Mouse (Mus musculus) forebrain, embryonic 13.5 days (tissue): ENCODE measurements around the gene Tmpo. TPM values are rescaled to one million over a fixed set of nuclear protein-coding genes. Genes with fewer than 3 reads are reported as not detected.
"Not testable (repeated sequence)": the region's sequence is repeated elsewhere in the genome, so short reads cannot be mapped to it uniquely, and the experiment has no call there.

ENCODE experiments used
- ATAC-seq: fragments of 200-750 bp; cut with Nextera tagmentation; 2 replicates; pipeline ENCODE4 v1.8.0; 2017
- H3K27ac ChIP-seq: fragments of 300-500 bp; sonication (generic); 2 replicates; pipeline ENCODE4 v1.5.1; 2015; ENCODE audit warnings: inconsistent platforms, mild to moderate bottlenecking, moderate library complexity
- H3K27me3 ChIP-seq: fragments of 300-500 bp; sonication (generic); 2 replicates; pipeline ENCODE4 v1.6.1; 2015; ENCODE audit warnings: mild to moderate bottlenecking, inconsistent platforms
- H3K36me3 ChIP-seq: fragments of 300-500 bp; sonication (generic); 2 replicates; pipeline ENCODE4 v1.6.1; 2015; ENCODE audit warnings: mild to moderate bottlenecking, inconsistent platforms; ENCODE audit not compliant: poor library complexity, severe bottlenecking
- H3K4me1 ChIP-seq: fragments of 300-500 bp; sonication (generic); 2 replicates; pipeline ENCODE4 v1.6.1; 2015; ENCODE audit warnings: inconsistent platforms
- H3K4me2 ChIP-seq: fragments of 300-500 bp; sonication (generic); 2 replicates; pipeline ENCODE4 v1.6.1; 2015; ENCODE audit warnings: inconsistent platforms, mild to moderate bottlenecking, moderate library complexity
- H3K4me3 ChIP-seq: fragments of 300-500 bp; sonication (generic); 2 replicates; pipeline ENCODE4 v1.5.1; 2015; ENCODE audit warnings: mild to moderate bottlenecking, inconsistent platforms
- H3K9ac ChIP-seq: fragments of 300-500 bp; sonication (generic); 2 replicates; pipeline ENCODE4 v1.6.1; 2015; ENCODE audit warnings: mild to moderate bottlenecking, inconsistent platforms
- H3K9me3 ChIP-seq: fragments of 300-500 bp; sonication (generic); replicated peaks from 2 replicates; pipeline ENCODE4 v1.6.1; 2016; ENCODE audit warnings: inconsistent platforms
- WGBS: fragments of 180-500 bp; shearing (Covaris S2); methylation state at CpG from one replicate; pipeline ENCODE4 v1.1.7; 2015; 5-methylcytosine and 5-hydroxymethylcytosine counted together
- polyA plus RNA-seq: library from polyadenylated mRNA; unstranded; fragments of >200 nt; fragmentation: Nextera tagmentation; extraction: Ambion mirVana; gene quantifications from 2 replicates; pipeline ENCODE4 v1.2.1, GENCODE M21; 2015

The Tmpo gene
- polyA plus RNA-seq, 1 experiment from 2014 or later: 265 TPM

DNA sequence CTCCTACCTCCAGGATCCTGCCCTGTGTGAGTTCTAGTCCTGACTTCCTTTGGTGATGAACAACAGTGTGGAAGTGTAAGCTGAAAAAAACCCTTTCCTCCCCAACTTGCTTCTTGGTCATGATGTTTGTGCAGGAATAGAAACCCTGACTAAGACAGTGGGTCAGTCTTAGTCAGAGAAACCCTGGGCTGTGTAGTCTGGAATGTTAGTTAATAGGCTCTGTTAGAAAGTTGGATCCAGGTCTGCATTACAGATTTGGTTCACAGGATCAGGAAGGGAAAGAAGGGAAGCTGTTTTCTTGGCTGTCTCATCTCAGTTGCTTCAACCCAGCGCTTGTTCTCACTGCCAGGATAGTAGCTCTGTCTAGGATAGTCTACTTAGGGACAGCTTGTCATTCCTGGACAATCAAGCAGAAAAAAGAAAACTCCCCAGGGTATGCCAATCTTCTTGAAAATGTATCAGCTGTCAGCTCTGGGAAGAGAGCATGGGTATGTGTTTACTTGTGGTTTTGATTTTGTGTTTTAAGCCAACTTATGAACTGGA is 18.2 kb upstream of the Tmpo start:
- Histone ChIP-seq H3K9ac (no peak overlapping the region), H3K4me1 (no peaks in the 10 kb centered on the region), H3K27ac (no peak overlapping the region), H3K27me3 (no peaks in the 10 kb centered on the region), H3K4me3 (no peak overlapping the region), H3K4me2 (no peak overlapping the region), H3K36me3 (no peaks in the 10 kb centered on the region), H3K9me3 (no peaks in the 10 kb centered on the region)
- no peak for ATAC-seq
- 88% methylated on average over 1 of the region's 1 CpGs for WGBS

- Histone ChIP-seq H3K27me3 (no peaks in the 10 kb centered on the region), H3K4me3 (no peak overlapping the region), H3K4me1 (no peaks in the 10 kb centered on the region), H3K9me3 (no peaks in the 10 kb centered on the region), H3K9ac (no peak overlapping the region), H3K36me3 (no peaks in the 10 kb centered on the region), H3K27ac (no peak overlapping the region), H3K4me2 (no peak overlapping the region)
- WGBS: 94% methylated on average over 8 of the region's 8 CpGs
- ATAC-seq: no peak
Measured at GRCm38 (mm10) chr10:91197704-91198103, 16.6 kb upstream of the Tmpo start.

DNA sequence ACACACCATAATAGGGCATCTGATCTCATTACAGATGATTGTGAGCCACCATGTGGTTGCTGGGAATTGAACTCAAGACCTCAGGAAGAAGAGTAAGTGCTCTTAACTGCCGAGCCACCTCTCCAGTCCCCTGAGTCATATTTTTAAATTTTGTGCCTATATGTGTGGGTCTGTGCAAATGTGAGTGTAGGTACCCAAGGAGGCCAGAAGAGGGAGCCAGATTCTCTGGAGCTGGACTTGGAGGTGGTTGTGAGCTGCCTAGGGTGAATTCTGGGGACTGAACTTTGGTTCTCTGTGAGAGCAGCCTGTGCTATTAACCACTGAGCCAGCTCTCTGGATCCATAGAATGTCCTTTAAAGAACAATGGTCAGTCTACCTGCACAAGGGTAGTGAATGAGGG is 15.7 kb upstream of the Tmpo start:
- H3K27ac ChIP-seq: no peak overlapping the region
- H3K36me3 ChIP-seq: no peaks in the 10 kb centered on the region
- H3K4me1 ChIP-seq: no peaks in the 10 kb centered on the region
- no peaks in the 10 kb centered on the region for H3K9me3 ChIP-seq
- 94% methylated on average over 1 of the region's 1 CpGs for WGBS
- no peak overlapping the region for H3K4me3 ChIP-seq
- no peaks in the 10 kb centered on the region for H3K27me3 ChIP-seq
- no peak overlapping the region for H3K4me2 ChIP-seq
- H3K9ac ChIP-seq: no peak overlapping the region
- ATAC-seq: no peak

DNA sequence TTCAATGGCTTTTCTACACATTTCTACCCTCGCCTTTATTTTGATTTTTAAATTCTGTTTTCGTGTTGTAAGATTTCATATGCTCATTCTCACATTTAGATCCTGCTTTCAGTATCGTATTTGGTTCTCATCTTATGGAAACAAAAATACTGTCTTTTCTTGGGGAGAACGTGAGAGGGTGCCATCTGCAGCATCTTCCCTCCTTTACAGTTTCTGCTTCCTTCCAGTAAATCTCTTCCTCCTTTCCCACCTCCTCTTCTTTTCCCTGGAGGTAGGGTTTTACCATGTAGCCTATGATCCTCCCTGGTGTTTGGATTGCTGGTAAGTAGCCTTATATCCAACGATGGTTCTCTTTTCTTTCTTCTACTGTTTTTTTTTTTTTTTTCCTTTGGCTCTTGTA is 14.6 kb upstream of the Tmpo start:
- ATAC-seq: no peak
- Histone ChIP-seq H3K9ac (no peak overlapping the region), H3K4me2 (no peak overlapping the region), H3K36me3 (no peaks in the 10 kb centered on the region), H3K27ac (no peak overlapping the region), H3K27me3 (no peaks in the 10 kb centered on the region), H3K4me3 (no peak overlapping the region), H3K9me3 (no peaks in the 10 kb centered on the region), H3K4me1 (no peaks in the 10 kb centered on the region)
- WGBS: 83% methylated on average over 5 of the region's 5 CpGs

- Histone ChIP-seq H3K4me1 (no peaks in the 10 kb centered on the region), H3K4me2 (no peak overlapping the region), H3K27me3 (no peaks in the 10 kb centered on the region), H3K27ac (no peak overlapping the region), H3K36me3 (no peaks in the 10 kb centered on the region), H3K9me3 (no peaks in the 10 kb centered on the region), H3K4me3 (no peak overlapping the region), H3K9ac (no peak overlapping the region)
- 88% methylated on average over 14 of the region's 14 CpGs for WGBS
- ATAC-seq: no peak
Measured at GRCm38 (mm10) chr10:91195091-91195490, 14.0 kb upstream of the Tmpo start.

- 81% methylated on average over 5 of the region's 5 CpGs for WGBS
- Histone ChIP-seq H3K27ac (no peak overlapping the region), H3K27me3 (no peaks in the 10 kb centered on the region), H3K4me3 (no peak overlapping the region), H3K4me1 (peaks cover 7% of the 10 kb centered on the region), H3K9ac (no peak overlapping the region), H3K9me3 (no peaks in the 10 kb centered on the region), H3K4me2 (no peak overlapping the region), H3K36me3 (no peaks in the 10 kb centered on the region)
- ATAC-seq: no peak; the same call in 1 of the 2 replicates
Measured at GRCm38 (mm10) chr10:91191851-91192250, 10.7 kb upstream of the Tmpo start.

DNA sequence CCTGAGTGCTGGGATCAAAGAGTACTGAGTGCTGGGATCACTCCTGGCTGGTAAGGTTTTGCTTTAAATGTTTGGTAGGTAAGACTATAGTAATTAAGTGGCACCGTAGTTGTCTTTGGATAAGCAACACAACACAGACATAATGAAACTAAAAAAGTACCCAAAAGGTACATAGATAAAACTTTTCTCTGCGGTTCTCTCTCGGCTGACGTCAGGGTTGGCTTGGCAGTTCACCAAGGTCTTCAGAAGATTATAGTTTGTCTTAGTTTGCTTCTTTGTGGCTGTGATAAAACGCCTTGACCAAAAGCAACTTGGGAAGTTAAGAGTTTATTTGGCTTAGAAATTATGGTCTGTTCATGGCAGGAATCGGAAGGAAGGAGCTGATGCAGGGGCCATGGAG is 8.4 kb upstream of the Tmpo start:
- Histone ChIP-seq H3K4me1 (peaks cover 7% of the 10 kb centered on the region), H3K4me2 (no peak overlapping the region), H3K9ac (no peak overlapping the region), H3K4me3 (no peak overlapping the region), H3K27me3 (no peaks in the 10 kb centered on the region), H3K9me3 (no peaks in the 10 kb centered on the region), H3K27ac (no peak overlapping the region), H3K36me3 (no peaks in the 10 kb centered on the region)
- ATAC-seq: no peak
- 93% methylated on average over 6 of the region's 6 CpGs for WGBS

- H3K36me3 ChIP-seq: no peaks in the 10 kb centered on the region
- 80% methylated on average over 5 of the region's 5 CpGs for WGBS
- no peaks in the 10 kb centered on the region for H3K27me3 ChIP-seq
- no peaks in the 10 kb centered on the region for H3K9me3 ChIP-seq
- no peak overlapping the region for H3K9ac ChIP-seq
- H3K4me3 ChIP-seq: no peak overlapping the region
- peaks cover 7% of the 10 kb centered on the region for H3K4me1 ChIP-seq
- no peak overlapping the region; the same call in 1 of the 2 replicates for H3K27ac ChIP-seq
- ATAC-seq: no peak
- no peak overlapping the region for H3K4me2 ChIP-seq
Measured at GRCm38 (mm10) chr10:91188684-91189287, 7.7 kb upstream of the Tmpo start.

DNA sequence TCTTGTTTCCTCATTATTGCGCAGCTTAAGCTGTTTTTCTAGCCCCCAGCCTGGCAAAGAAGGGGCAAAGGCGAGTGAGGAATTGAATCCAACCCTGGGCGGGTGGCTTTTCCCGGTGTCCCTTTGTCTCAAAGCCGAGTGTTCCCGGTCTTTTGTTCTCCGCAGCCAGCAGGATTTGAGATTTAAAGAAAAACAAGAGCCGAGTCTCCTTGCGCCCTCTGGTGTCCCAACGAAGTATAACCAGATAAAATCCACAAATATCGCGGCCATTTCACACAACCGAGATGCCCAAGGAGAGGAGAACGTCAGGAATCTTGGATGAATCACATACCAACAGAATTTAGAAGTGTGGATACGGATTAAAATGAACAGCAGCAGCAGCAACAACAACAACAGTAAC is 6.8 kb upstream of the Tmpo start:
- Histone ChIP-seq H3K4me1 (peaks cover 16% of the 10 kb centered on the region), H3K9me3 (no peaks in the 10 kb centered on the region), H3K27me3 (no peaks in the 10 kb centered on the region), H3K4me3 (peak overlapping the region; percentile 33), H3K36me3 (no peaks in the 10 kb centered on the region), H3K4me2 (peak overlapping the region; percentile 59), H3K9ac (peak overlapping the region; percentile 81), H3K27ac (peak overlapping the region; percentile 96)
- WGBS: under 1% methylated on average over 15 of the region's 15 CpGs
- ATAC-seq: peak; percentile 70

DNA sequence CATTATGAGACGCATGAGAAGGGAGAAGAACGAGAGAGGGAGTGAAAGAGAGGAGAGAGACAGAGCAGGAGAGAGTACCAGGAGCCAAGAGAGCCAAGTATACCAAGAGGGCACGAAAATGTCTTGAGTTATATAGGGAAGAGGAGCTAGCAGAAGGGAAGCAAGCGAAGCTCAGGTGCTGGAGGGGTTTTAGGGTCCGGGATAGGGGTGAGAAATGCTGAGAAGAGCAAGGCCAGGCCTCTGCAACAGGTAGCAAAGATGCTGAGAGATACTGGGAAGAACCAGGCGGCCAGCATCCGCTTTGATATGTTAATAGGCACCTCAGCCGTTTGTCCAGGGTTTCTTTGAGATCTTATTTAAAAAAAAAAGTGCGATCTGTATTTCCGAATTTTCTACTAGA is 6.2 kb upstream of the Tmpo start:
- Histone ChIP-seq H3K36me3 (no peaks in the 10 kb centered on the region), H3K9me3 (no peaks in the 10 kb centered on the region), H3K4me3 (peak overlapping the region; percentile 33), H3K4me2 (peak overlapping the region; percentile 59), H3K27ac (peak overlapping the region; percentile 96), H3K9ac (peak overlapping the region; percentile 81), H3K27me3 (no peaks in the 10 kb centered on the region), H3K4me1 (peaks cover 18% of the 10 kb centered on the region)
- ATAC-seq: peak; percentile 34; the same call in 1 of the 2 replicates
- WGBS: 6% methylated on average over 10 of the region's 10 CpGs

DNA sequence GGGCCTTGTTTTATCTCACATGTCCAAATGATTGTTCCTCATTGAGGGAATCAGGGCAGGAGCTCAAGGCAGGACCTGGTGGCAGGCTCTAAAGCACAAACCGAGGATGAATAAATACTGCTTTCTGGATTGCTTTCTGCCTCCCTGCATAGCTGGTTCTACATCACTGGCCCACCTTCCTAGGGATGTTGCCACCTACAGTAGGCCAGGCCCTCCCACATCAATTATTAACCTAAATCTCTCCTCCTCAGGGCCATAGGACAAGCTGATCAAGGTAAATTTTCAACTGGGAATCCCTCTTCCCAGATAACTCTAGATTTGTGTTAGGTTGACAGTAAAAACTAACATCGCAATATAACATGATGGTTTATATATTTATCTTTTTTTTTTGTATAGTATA is 4.6 kb upstream of the Tmpo start:
- Histone ChIP-seq H3K27ac (no peak overlapping the region), H3K36me3 (no peaks in the 10 kb centered on the region), H3K9me3 (no peaks in the 10 kb centered on the region), H3K4me1 (peaks cover 20% of the 10 kb centered on the region), H3K4me3 (no peak overlapping the region), H3K4me2 (no peak overlapping the region), H3K9ac (no peak overlapping the region), H3K27me3 (no peaks in the 10 kb centered on the region)
- no peak for ATAC-seq
- WGBS: 94% methylated on average over 2 of the region's 2 CpGs

DNA sequence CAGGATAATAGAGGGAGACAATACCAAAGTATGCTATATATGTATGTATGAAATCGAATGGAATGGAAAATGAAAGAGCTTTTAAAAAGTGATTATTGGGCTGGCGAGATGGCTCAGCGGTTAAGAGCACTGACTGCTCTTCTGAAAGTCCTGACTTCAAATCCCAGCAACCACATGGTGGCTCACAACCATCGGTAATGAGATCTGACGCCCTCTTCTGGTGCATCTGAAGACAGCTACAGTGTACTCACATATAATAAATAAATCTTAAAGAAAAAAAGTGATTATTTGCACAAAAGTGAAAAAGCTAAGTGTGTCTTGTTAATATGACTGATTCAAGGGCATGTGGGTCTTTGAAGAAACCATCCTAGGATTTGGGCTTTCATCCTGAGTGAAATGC is 3.8 kb upstream of the Tmpo start:
- not testable (repeated sequence) for H3K9ac ChIP-seq, H3K4me3 ChIP-seq, H3K27me3 ChIP-seq, H3K4me2 ChIP-seq, H3K9me3 ChIP-seq, ATAC-seq, H3K36me3 ChIP-seq, H3K27ac ChIP-seq
- WGBS: 61% methylated on average over 5 of the region's 5 CpGs
- H3K4me1 ChIP-seq: peaks cover 26% of the 10 kb centered on the region

- peaks cover 28% of the 10 kb centered on the region for H3K4me1 ChIP-seq
- no peaks in the 10 kb centered on the region for H3K36me3 ChIP-seq
- H3K4me2 ChIP-seq: peak overlapping the region; percentile 60
- peak overlapping the region; percentile 99 for H3K27ac ChIP-seq
- H3K9ac ChIP-seq: 0 out of 2 replicates have a peak overlapping the region, but pooled peaks have one; percentile 73
- H3K27me3 ChIP-seq: no peaks in the 10 kb centered on the region
- no peaks in the 10 kb centered on the region for H3K9me3 ChIP-seq
- H3K4me3 ChIP-seq: no peak overlapping the region
- 54% methylated on average over 3 of the region's 3 CpGs for WGBS
- no peak for ATAC-seq
Measured at GRCm38 (mm10) chr10:91183316-91183715, 2.2 kb upstream of the Tmpo start.
